Mouse (Mus musculus): ENCODE measurements around the gene Sult5a1. TPM values are rescaled to one million over a fixed set of nuclear protein-coding genes. Genes with fewer than 3 reads are reported as not detected.
"Not testable (repeated sequence)": the region's sequence is repeated elsewhere in the genome, so short reads cannot be mapped to it uniquely, and the experiment has no call there.

The Sult5a1 gene
- polyA plus RNA-seq (2011; ENCODE audit: insufficient read depth, insufficient read length, low replicate concordance, missing spikeins) = 0.52 and 1.4 TPM in 2 replicates

- Histone ChIP-seq H3K4me3 (replicated peaks; ENCODE audit: control insufficient read depth, low read depth, low read length) (no peak within 1 kb of the TSS), H3K4me1 (ENCODE audit: control insufficient read depth, insufficient read depth, low read length) (no peaks in the 10 kb centered on the region; the same call in 1 of the 2 replicates), H3K27ac (ENCODE audit: control insufficient read depth, insufficient read depth, low read depth, low read length, poor library complexity) (no peak within 1 kb of the TSS)
- 56% methylated on average over 13 of the region's 13 CpGs for WGBS
- no peak for TF ChIP-seq CTCF (IDR thresholded peaks at IDR 0.05; ENCODE audit: control insufficient read depth, insufficient read depth, low read length)
- TF ChIP-seq POLR2A (IDR thresholded peaks at IDR 0.05; ENCODE audit: borderline replicate concordance, control insufficient read depth, low read depth, low read length) = no peak
Observed at GRCm38 (mm10) chr8:123157888-123158465, at the start of gene Sult5a1. Sult5a1 (minus strand) TSS chr8:123158315.

GRCm38 (mm10) chr8:123203571-123203970, 45.5 kb upstream of the Sult5a1 start:
- Histone ChIP-seq H3K27ac (ENCODE audit: control insufficient read depth, insufficient read depth, low read depth, low read length, poor library complexity) (no peak overlapping the region), H3K4me1 (ENCODE audit: control insufficient read depth, insufficient read depth, low read length) (no peaks in the 10 kb centered on the region), H3K4me3 (replicated peaks; ENCODE audit: control insufficient read depth, low read depth, low read length) (no peak overlapping the region)
- WGBS = 78% methylated on average over 3 of the region's 3 CpGs
- TF ChIP-seq POLR2A (IDR thresholded peaks at IDR 0.05; ENCODE audit: borderline replicate concordance, control insufficient read depth, low read depth, low read length) (no peak), CTCF (IDR thresholded peaks at IDR 0.05; ENCODE audit: control insufficient read depth, insufficient read depth, low read length) (no peak)

GRCm38 (mm10) chr8:123202288-123202687, 44.2 kb upstream of the Sult5a1 start:
- H3K4me1 ChIP-seq (ENCODE audit: control insufficient read depth, insufficient read depth, low read length) = no peaks in the 10 kb centered on the region
- H3K4me3 ChIP-seq (replicated peaks; ENCODE audit: control insufficient read depth, low read depth, low read length) = no peak overlapping the region
- 21% methylated on average over 5 of the region's 5 CpGs for WGBS
- no peak overlapping the region for H3K27ac ChIP-seq (ENCODE audit: control insufficient read depth, insufficient read depth, low read depth, low read length, poor library complexity)
- TF ChIP-seq POLR2A (IDR thresholded peaks at IDR 0.05; ENCODE audit: borderline replicate concordance, control insufficient read depth, low read depth, low read length) = no peak
- TF ChIP-seq CTCF (IDR thresholded peaks at IDR 0.05; ENCODE audit: control insufficient read depth, insufficient read depth, low read length) = peak; percentile 55; the same call in 1 of the 2 replicates

- TF ChIP-seq POLR2A (IDR thresholded peaks at IDR 0.05; ENCODE audit: borderline replicate concordance, control insufficient read depth, low read depth, low read length) = no peak
- H3K4me1 ChIP-seq (ENCODE audit: control insufficient read depth, insufficient read depth, low read length) = no peaks in the 10 kb centered on the region
- H3K4me3 ChIP-seq (replicated peaks; ENCODE audit: control insufficient read depth, low read depth, low read length) = no peak overlapping the region
- H3K27ac ChIP-seq (ENCODE audit: control insufficient read depth, insufficient read depth, low read depth, low read length, poor library complexity) = no peak overlapping the region
- WGBS = 65% methylated on average over 14 of the region's 14 CpGs
Observed at GRCm38 (mm10) chr8:123199864-123200263, 41.7 kb upstream of the Sult5a1 start.

- not testable (repeated sequence) for H3K4me3 ChIP-seq (replicated peaks; ENCODE audit: control insufficient read depth, low read depth, low read length); H3K27ac ChIP-seq (ENCODE audit: control insufficient read depth, insufficient read depth, low read depth, low read length, poor library complexity); H3K4me1 ChIP-seq (ENCODE audit: control insufficient read depth, insufficient read depth, low read length)
- WGBS = 60% methylated on average over 5 of the region's 5 CpGs
Observed at GRCm38 (mm10) chr8:123197016-123197415, 38.9 kb upstream of the Sult5a1 start.

- no peak for TF ChIP-seq CTCF (IDR thresholded peaks at IDR 0.05; ENCODE audit: control insufficient read depth, insufficient read depth, low read length)
- Histone ChIP-seq H3K4me3 (replicated peaks; ENCODE audit: control insufficient read depth, low read depth, low read length) (no peak overlapping the region), H3K27ac (ENCODE audit: control insufficient read depth, insufficient read depth, low read depth, low read length, poor library complexity) (no peak overlapping the region), H3K4me1 (ENCODE audit: control insufficient read depth, insufficient read depth, low read length) (peaks cover 1% of the 10 kb centered on the region; the same call in 1 of the 2 replicates)
- 86% methylated on average over 9 of the region's 9 CpGs for WGBS
Observed at GRCm38 (mm10) chr8:123193771-123194170, 35.7 kb upstream of the Sult5a1 start.

GRCm38 (mm10) chr8:123191908-123192307, 33.8 kb upstream of the Sult5a1 start:
- 59% methylated on average over 8 of the region's 8 CpGs for WGBS
- Histone ChIP-seq H3K4me1 (ENCODE audit: control insufficient read depth, insufficient read depth, low read length) (peaks cover 1% of the 10 kb centered on the region; the same call in 1 of the 2 replicates), H3K27ac (ENCODE audit: control insufficient read depth, insufficient read depth, low read depth, low read length, poor library complexity) (no peak overlapping the region), H3K4me3 (replicated peaks; ENCODE audit: control insufficient read depth, low read depth, low read length) (no peak overlapping the region)
- TF ChIP-seq POLR2A (IDR thresholded peaks at IDR 0.05; ENCODE audit: borderline replicate concordance, control insufficient read depth, low read depth, low read length) (no peak), CTCF (IDR thresholded peaks at IDR 0.05; ENCODE audit: control insufficient read depth, insufficient read depth, low read length) (no peak)

GRCm38 (mm10) chr8:123190678-123191077, 32.6 kb upstream of the Sult5a1 start:
- Histone ChIP-seq H3K4me3 (replicated peaks; ENCODE audit: control insufficient read depth, low read depth, low read length) (no peak overlapping the region), H3K27ac (ENCODE audit: control insufficient read depth, insufficient read depth, low read depth, low read length, poor library complexity) (no peak overlapping the region), H3K4me1 (ENCODE audit: control insufficient read depth, insufficient read depth, low read length) (peaks cover 1% of the 10 kb centered on the region; the same call in 1 of the 2 replicates)
- WGBS = 6% methylated on average over 9 of the region's 9 CpGs
- TF ChIP-seq POLR2A (IDR thresholded peaks at IDR 0.05; ENCODE audit: borderline replicate concordance, control insufficient read depth, low read depth, low read length) (no peak), CTCF (IDR thresholded peaks at IDR 0.05; ENCODE audit: control insufficient read depth, insufficient read depth, low read length) (peak; percentile 56; the same call in 1 of the 2 replicates)

GRCm38 (mm10) chr8:123188841-123189240, 30.7 kb upstream of the Sult5a1 start:
- peaks cover 1% of the 10 kb centered on the region; the same call in 1 of the 2 replicates for H3K4me1 ChIP-seq (ENCODE audit: control insufficient read depth, insufficient read depth, low read length)
- no peak overlapping the region for H3K27ac ChIP-seq (ENCODE audit: control insufficient read depth, insufficient read depth, low read depth, low read length, poor library complexity)
- TF ChIP-seq POLR2A (IDR thresholded peaks at IDR 0.05; ENCODE audit: borderline replicate concordance, control insufficient read depth, low read depth, low read length) = no peak
- TF ChIP-seq CTCF (IDR thresholded peaks at IDR 0.05; ENCODE audit: control insufficient read depth, insufficient read depth, low read length) = no peak
- H3K4me3 ChIP-seq (replicated peaks; ENCODE audit: control insufficient read depth, low read depth, low read length) = no peak overlapping the region
- 36% methylated on average over 7 of the region's 7 CpGs for WGBS

All from bone marrow, adult 2 months (tissue).